Mouse (Mus musculus) heart, embryonic 12.5 days (tissue): ENCODE data around the gene Lhb. TPM values are rescaled to one million over a fixed set of nuclear protein-coding genes. Genes with fewer than 3 reads are reported as not detected.

Experiments
- ATAC-seq: fragments of 200-750 bp; cut with Nextera tagmentation; 2 replicates; pipeline ENCODE4 v1.8.0; 2017; ENCODE audit warnings: moderate TSS enrichment, moderate library complexity; ENCODE audit not compliant: insufficient number of reproducible peaks, low FRiP score
- H3K27ac ChIP-seq: fragments of 300-500 bp; sonication (generic); 2 replicates; pipeline ENCODE4 v1.5.1; 2016; ENCODE audit warnings: mild to moderate bottlenecking, moderate library complexity; ENCODE audit not compliant: poor library complexity, severe bottlenecking
- H3K27me3 ChIP-seq: fragments of 300-500 bp; sonication (generic); replicated peaks from 2 replicates; pipeline ENCODE4 v1.6.1; 2016; ENCODE audit warnings: mild to moderate bottlenecking, moderate library complexity
- H3K36me3 ChIP-seq: fragments of 300-500 bp; sonication (generic); 2 replicates; pipeline ENCODE4 v1.6.1; 2016; ENCODE audit warnings: mild to moderate bottlenecking, moderate library complexity
- H3K4me1 ChIP-seq: fragments of 300-500 bp; sonication (generic); replicated peaks from 2 replicates; pipeline ENCODE4 v1.6.1; 2016; ENCODE audit warnings: mild to moderate bottlenecking
- H3K4me2 ChIP-seq: fragments of 300-500 bp; sonication (generic); 2 replicates; pipeline ENCODE4 v1.6.1; 2016; ENCODE audit warnings: mild to moderate bottlenecking, moderate library complexity
- H3K4me3 ChIP-seq: fragments of 300-500 bp; sonication (generic); 2 replicates; pipeline ENCODE4 v1.5.1; 2016; ENCODE audit warnings: mild to moderate bottlenecking
- H3K9ac ChIP-seq: fragments of 300-500 bp; sonication (generic); 2 replicates; pipeline ENCODE4 v1.6.1; 2016; ENCODE audit warnings: mild to moderate bottlenecking, moderate library complexity
- H3K9me3 ChIP-seq: fragments of 300-500 bp; sonication (generic); replicated peaks from 2 replicates; pipeline ENCODE4 v1.6.1; 2016; ENCODE audit warnings: mild to moderate bottlenecking, moderate library complexity
- WGBS: fragments of 180-500 bp; shearing (Covaris S2); methylation state at CpG from one replicate; pipeline ENCODE4 v1.1.7; 2016; 5-methylcytosine and 5-hydroxymethylcytosine counted together
- polyA plus RNA-seq: library from polyadenylated mRNA; unstranded; fragments of >200 nt; fragmentation: Nextera tagmentation; extraction: Ambion mirVana; gene quantifications from 2 replicates; pipeline ENCODE4 v1.2.1, GENCODE M21; 2016

The Lhb gene
- polyA plus RNA-seq, 1 experiment from 2014 or later = not detected

DNA sequence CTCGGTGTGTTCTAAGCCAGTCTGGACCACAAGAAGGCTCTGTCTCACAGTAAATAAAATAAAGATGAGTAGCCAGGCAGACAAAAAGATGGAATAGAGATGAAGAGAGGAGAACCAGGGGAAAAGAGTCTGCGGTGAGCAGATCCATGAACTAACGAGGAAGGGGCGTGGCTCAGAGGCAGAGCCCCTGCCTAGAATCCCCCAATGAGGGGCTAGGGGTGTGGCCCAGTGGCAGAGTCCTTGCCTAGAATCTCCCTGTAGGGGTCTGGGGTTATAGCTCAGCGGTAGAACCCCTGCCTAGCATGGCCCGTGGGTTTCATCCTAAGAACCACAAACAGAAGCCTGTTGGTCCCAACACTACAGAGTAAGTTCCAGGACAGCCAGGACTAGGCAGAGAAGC, 16.4 kb downstream of the Lhb start:
- WGBS = 36% methylated on average over 6 of the region's 6 CpGs
- H3K27ac ChIP-seq = no peak overlapping the region
- H3K9ac ChIP-seq = 0 out of 2 replicates have a peak overlapping the region, but pooled peaks have one; percentile 36
- H3K36me3 ChIP-seq = peaks cover 41% of the 10 kb centered on the region
- no peaks in the 10 kb centered on the region for H3K9me3 ChIP-seq
- no peak for ATAC-seq
- H3K4me2 ChIP-seq = peak overlapping the region; percentile 99
- H3K4me3 ChIP-seq = no peak overlapping the region
- no peaks in the 10 kb centered on the region for H3K27me3 ChIP-seq
- H3K4me1 ChIP-seq = peaks cover 41% of the 10 kb centered on the region

- H3K36me3 ChIP-seq = peaks cover 41% of the 10 kb centered on the region
- H3K4me1 ChIP-seq = peaks cover 40% of the 10 kb centered on the region
- H3K27me3 ChIP-seq = no peaks in the 10 kb centered on the region
- WGBS = 28% methylated on average over 19 of the region's 19 CpGs
- H3K4me3 ChIP-seq = 0 out of 2 replicates have a peak within 1 kb of the TSS, but pooled peaks have one; percentile 1
- no peaks in the 10 kb centered on the region for H3K9me3 ChIP-seq
- no peak within 1 kb of the TSS for H3K27ac ChIP-seq
- peak within 1 kb of the TSS; percentile 99 for H3K4me2 ChIP-seq
- ATAC-seq = no peak
- 0 out of 2 replicates have a peak within 1 kb of the TSS, but pooled peaks have one; percentile 36 for H3K9ac ChIP-seq
Observed at GRCm38 (mm10) chr7:45437521-45438276, 17.1 kb downstream of the Lhb start, which contains the start of gene Ruvbl2. Ruvbl2 (minus strand) TSS chr7:45438096.

GRCm38 (mm10) chr7:45443526-45444420, 23.2 kb downstream of the Lhb start:
- no peaks in the 10 kb centered on the region for H3K27me3 ChIP-seq
- H3K27ac ChIP-seq = no peak overlapping the region
- no peak overlapping the region for H3K9ac ChIP-seq
- 68% methylated on average over 22 of the region's 22 CpGs for WGBS
- no peak overlapping the region for H3K4me3 ChIP-seq
- peaks cover 82% of the 10 kb centered on the region for H3K36me3 ChIP-seq
- no peaks in the 10 kb centered on the region for H3K9me3 ChIP-seq
- peaks cover 15% of the 10 kb centered on the region for H3K4me1 ChIP-seq
- H3K4me2 ChIP-seq = no peak overlapping the region
- no peak for ATAC-seq

- H3K4me3 ChIP-seq = no peak overlapping the region
- no peak overlapping the region for H3K9ac ChIP-seq
- H3K4me2 ChIP-seq = no peak overlapping the region
- no peak for ATAC-seq
- H3K27me3 ChIP-seq = no peaks in the 10 kb centered on the region
- peaks cover 15% of the 10 kb centered on the region for H3K4me1 ChIP-seq
- H3K9me3 ChIP-seq = no peaks in the 10 kb centered on the region
- H3K27ac ChIP-seq = no peak overlapping the region
- peaks cover 74% of the 10 kb centered on the region for H3K36me3 ChIP-seq
Observed at GRCm38 (mm10) chr7:45446589-45446988, 26.0 kb downstream of the Lhb start.

DNA sequence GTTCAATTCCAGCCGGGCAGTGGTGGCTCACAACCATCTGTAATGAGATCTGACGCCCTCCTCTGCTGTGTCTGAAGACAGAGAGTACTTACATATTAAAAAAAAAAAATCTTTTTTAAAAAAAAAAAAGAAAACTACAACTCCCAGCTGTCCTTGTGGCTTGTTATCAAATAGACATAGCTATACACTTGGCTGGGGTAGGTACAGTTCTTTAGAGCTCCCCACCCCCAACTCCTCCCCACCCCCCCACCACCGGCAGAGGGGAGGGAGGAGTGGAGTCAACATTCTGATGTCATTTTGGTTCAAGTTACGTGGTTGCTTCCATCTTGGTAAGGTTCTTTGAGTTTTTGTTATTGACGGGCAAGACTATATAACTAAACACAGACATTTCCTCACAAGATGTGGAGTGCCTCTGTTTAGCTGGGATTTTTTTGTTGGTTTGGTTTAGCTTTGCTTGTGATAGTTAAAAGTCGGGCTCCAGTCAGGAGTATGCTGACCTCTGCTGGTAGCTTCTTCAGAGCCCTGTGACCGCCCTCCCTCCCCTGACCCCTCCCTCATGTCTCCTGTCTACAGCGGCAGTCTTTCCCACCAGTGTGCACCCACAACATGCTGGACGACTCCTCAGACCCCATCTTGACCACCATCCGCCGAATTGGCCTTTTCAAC, 26.8 kb downstream of the Lhb start:
- H3K27me3 ChIP-seq = no peaks in the 10 kb centered on the region
- no peaks in the 10 kb centered on the region for H3K9me3 ChIP-seq
- H3K9ac ChIP-seq = peak overlapping the region; percentile 39; the same call in 1 of the 2 replicates
- 31% methylated on average over 11 of the region's 11 CpGs for WGBS
- peaks cover 78% of the 10 kb centered on the region for H3K36me3 ChIP-seq
- peak overlapping the region; percentile 45 for H3K4me2 ChIP-seq
- peaks cover 15% of the 10 kb centered on the region for H3K4me1 ChIP-seq
- peak; percentile 63; the same call in 1 of the 2 replicates for ATAC-seq
- peak overlapping the region; percentile 30; the same call in 1 of the 2 replicates for H3K27ac ChIP-seq
- H3K4me3 ChIP-seq = 0 out of 2 replicates have a peak overlapping the region, but pooled peaks have one; percentile 9

DNA sequence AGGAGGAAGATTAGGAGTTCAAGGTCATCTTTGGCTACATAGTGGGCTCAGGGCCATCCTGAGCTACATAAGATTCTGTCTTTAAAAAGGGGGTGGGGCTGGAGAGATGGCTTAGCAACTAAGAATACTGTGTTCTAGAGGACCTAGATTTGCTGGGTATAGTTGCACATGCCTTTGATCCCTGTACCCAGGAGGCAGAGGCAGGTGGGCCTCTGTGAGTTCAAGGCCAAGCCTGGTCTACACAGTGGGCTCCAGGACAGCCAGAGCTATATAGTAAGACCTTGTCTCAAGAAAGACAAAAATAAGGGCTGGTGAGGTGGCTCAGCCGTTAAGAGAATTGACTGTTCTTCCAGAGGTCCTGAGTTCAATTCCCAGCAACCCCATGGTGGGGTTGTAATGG, 29.4 kb downstream of the Lhb start:
- peaks cover 12% of the 10 kb centered on the region for H3K4me1 ChIP-seq
- H3K36me3 ChIP-seq = peaks cover 77% of the 10 kb centered on the region
- H3K4me2 ChIP-seq = no peak overlapping the region
- H3K27me3 ChIP-seq = no peaks in the 10 kb centered on the region
- H3K9me3 ChIP-seq = no peaks in the 10 kb centered on the region
- H3K9ac ChIP-seq = no peak overlapping the region
- no peak overlapping the region for H3K27ac ChIP-seq
- ATAC-seq = no peak
- 96% methylated on average over 1 of the region's 1 CpGs for WGBS
- H3K4me3 ChIP-seq = no peak overlapping the region

GRCm38 (mm10) chr7:45451344-45451982, 30.8 kb downstream of the Lhb start:
- Histone ChIP-seq H3K4me2 (no peak overlapping the region), H3K9ac (no peak overlapping the region), H3K36me3 (peaks cover 76% of the 10 kb centered on the region), H3K4me3 (no peak overlapping the region), H3K4me1 (peaks cover 18% of the 10 kb centered on the region), H3K27ac (no peak overlapping the region), H3K27me3 (no peaks in the 10 kb centered on the region), H3K9me3 (no peaks in the 10 kb centered on the region)
- 50% methylated on average over 23 of the region's 23 CpGs for WGBS
- ATAC-seq = peak; percentile 77

DNA sequence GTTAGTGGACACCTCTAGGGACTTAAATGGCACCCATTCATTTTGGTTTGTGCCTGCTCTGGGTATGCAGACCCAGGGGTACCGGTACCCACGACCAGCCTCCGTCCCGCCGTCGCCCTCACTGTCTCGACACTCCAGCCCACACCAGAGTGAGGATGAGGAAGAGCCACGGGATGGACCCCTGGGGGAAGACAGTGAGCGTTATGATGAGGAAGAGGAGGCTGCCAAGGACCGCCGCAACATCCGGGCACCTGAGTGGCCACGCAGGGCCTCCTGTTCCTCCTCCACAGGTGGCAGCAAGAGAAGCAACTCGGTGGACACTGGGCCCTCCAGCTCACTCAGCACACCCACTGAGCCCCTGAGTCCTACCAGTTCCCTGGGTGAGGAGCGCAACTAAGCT, 34.4 kb downstream of the Lhb start:
- Histone ChIP-seq H3K9ac (no peak overlapping the region), H3K9me3 (no peaks in the 10 kb centered on the region), H3K4me2 (no peak overlapping the region), H3K27ac (no peak overlapping the region), H3K36me3 (peaks cover 73% of the 10 kb centered on the region), H3K4me1 (peaks cover 27% of the 10 kb centered on the region), H3K4me3 (no peak overlapping the region), H3K27me3 (no peaks in the 10 kb centered on the region)
- no peak for ATAC-seq
- WGBS = 84% methylated on average over 15 of the region's 15 CpGs

DNA sequence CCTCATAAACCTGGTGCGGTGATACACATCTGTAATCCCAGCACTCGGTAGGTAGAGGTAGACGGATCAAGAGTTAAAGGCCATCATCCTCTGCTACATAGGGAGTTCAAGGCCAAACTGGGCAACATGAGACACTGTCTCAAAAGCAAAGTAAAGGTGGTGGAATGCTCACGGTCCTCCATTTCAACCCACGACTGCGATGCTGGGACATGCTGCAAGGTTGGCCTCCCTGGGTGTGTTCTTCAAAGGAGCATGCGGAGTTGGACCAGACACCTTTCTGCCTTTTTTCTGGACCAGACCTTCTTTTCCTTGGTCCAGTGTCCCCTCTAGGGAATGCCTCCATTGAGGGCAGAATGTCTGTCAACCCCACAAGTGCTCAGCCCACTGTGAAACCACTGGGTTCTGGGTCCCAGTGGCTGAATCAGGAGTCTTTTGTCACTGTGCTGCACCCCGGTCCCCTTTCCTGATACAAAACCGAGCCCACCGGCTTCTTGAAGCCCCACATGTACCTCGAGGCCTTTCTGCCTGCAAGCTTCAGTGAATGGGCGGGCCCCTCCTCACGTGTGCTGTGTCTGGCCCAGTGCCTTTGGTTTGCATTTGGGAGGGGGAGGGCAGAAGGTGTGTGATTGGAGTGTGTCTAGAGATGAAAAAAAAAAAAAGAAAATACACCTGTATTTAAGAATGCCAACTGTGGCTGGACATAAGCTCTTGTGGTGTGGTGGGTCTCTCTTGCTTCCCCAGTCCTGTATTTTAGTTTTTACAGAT, 35.5 kb downstream of the Lhb start:
- Histone ChIP-seq H3K4me2 (no peak overlapping the region), H3K4me1 (peaks cover 38% of the 10 kb centered on the region), H3K9me3 (no peaks in the 10 kb centered on the region), H3K36me3 (peaks cover 71% of the 10 kb centered on the region), H3K27ac (peak overlapping the region; percentile 67; the same call in 1 of the 2 replicates), H3K27me3 (no peaks in the 10 kb centered on the region), H3K4me3 (no peak overlapping the region), H3K9ac (0 out of 2 replicates have a peak overlapping the region, but pooled peaks have one; percentile 25)
- 73% methylated on average over 13 of the region's 13 CpGs for WGBS
- ATAC-seq = no peak

- no peaks in the 10 kb centered on the region for H3K9me3 ChIP-seq
- H3K36me3 ChIP-seq = peaks cover 72% of the 10 kb centered on the region
- ATAC-seq = no peak
- 45% methylated on average over 9 of the region's 9 CpGs for WGBS
- H3K27ac ChIP-seq = peak overlapping the region; percentile 67
- peak overlapping the region; percentile 89; the same call in 1 of the 2 replicates for H3K9ac ChIP-seq
- peak overlapping the region; percentile 75; the same call in 1 of the 2 replicates for H3K4me3 ChIP-seq
- H3K27me3 ChIP-seq = no peaks in the 10 kb centered on the region
- H3K4me1 ChIP-seq = peaks cover 44% of the 10 kb centered on the region
- peak overlapping the region; percentile 93 for H3K4me2 ChIP-seq
Observed at GRCm38 (mm10) chr7:45456721-45457203, 36.1 kb downstream of the Lhb start.
